Mouse (Mus musculus) right cerebral cortex, adult 2 months (tissue): ENCODE results near the gene Ddx18.

ENCODE experiments used
- DNase-seq, 2 experiments: peaks; one replicate each; pipeline ENCODE4 v3.0.0; 2021 to 2022; ENCODE audit warnings: low spot score in 2 of 2

The Ddx18 gene

DNA sequence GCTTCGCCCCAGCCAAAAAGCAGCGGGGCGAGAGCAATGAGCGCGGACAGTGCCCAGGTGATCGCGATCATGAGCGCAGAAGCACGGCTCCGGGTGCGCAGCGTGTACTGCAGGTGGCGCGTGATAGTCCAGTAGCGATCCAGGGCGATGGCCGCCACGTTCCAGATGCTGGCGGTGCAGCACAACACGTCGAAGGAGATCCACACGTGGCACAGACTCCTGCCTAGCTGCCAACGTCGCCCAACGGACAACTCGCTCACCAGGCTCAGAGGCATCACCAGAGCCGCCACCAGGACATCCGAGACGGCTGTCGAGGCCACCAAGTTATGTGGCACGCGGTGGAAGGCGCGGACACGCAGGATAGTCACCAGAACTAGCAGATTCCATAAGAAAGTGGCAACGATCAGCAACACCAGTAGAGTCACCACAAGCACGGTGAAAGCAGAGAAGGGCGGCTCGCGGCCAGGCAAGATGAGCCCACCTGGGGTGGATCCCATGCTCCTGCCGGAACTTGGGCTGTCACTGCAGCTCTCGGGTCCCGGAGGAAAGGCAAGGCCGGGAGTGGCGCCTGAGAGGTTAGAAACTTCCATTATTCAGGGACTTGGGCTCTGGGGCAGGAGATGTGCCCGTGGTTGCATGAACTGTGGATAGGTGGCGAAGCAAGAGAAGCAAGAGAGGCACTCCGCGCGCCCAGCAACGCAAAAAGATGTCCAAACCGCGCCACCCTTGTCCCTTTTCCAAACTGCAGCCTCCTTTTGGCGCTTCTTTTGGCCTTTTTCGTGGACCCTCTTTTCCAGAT is 40.0 kb downstream of the Ddx18 start:
- peak; percentile 22 to 31 for DNase-seq

DNA sequence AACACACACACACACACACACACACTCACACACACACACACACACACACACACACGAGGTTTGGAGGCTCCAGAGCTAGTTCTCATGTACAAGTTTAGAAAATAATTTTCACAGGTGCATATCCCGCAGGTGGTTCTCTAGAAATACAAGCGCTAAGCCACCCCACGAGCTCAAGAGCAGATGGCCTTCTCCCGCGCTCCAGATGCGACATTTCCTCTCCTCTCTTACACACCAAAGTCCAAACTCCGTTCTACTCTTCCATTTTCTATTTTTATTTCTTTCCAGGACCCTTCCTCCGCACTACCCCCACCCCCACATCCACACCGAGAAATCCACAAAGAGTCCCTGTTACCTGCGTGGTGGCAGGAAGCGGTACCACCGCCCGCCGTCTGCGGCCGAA is 40.7 kb downstream of the Ddx18 start:
- peak; percentile 51 to 60 for DNase-seq

DNA sequence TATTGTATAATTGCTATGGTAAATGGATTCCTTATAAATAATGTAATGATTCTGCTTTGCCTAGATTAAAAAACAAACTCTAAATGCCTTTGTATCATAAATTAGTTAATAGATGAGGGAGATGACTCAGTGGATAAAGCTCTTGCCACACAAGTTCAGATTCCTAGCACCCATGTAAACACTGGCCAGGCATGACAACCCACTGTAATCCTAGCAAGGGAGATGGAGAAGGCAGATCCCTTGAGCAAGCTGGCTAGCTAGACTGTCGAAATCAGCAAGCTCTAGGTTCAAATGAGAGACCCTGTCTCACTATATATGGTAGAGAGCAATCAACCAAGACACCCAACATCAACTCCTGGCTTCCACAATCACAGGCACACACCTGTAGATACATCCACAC is 49.2 kb downstream of the Ddx18 start:
- no peak for DNase-seq

- DNase-seq: no peak
Measured at GRCm38 (mm10) chr1:121511966-121512365, 55.8 kb downstream of the Ddx18 start.

DNA sequence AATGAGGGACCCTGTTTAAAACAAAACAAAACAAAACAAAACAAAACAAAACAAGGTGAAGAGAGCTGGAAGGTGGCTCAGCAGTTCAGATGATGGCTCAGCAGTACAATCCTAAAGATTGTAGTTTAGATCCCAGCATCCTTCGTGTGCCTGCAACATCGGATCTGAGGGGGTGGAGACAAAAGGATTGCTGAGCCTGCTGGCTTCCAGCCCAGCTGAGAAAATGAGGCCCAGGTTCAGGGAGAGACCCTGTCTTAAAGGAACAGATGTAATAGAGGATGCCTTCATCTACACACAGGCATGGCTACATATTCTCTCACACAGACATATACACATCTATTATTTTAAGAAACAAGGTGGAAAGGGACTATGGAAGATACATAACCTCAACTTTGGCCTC is 56.6 kb downstream of the Ddx18 start:
- no peak for DNase-seq

- DNase-seq: no peak
Measured at GRCm38 (mm10) chr1:121510420-121511140, 57.2 kb downstream of the Ddx18 start.

- no peak for DNase-seq
Measured at GRCm38 (mm10) chr1:121508729-121509128, 59.1 kb downstream of the Ddx18 start.
